In genomic region chr6:18108934-18109333, GRCm38 (mm10) we compare ENCODE assay signal across 32 mouse cellular contexts. TPM values are rescaled to one million over a fixed set of nuclear protein-coding genes. Genes with fewer than 3 reads are reported as not detected.
"Had no signal": no experiment of that assay in that cellular context is flagged by ENCODE, and none has a peak within 500 bp of the region (broad histone marks: within the 10 kb centered on the region; RNA-seq: fewer than 3 reads in every experiment).

TSS of gene Asz1 (minus strand) at chr6:18109061.

- H3K4me2 ChIP-seq: kidney, embryonic 15.5 days; liver, embryonic 13.5 days; midbrain, embryonic 13.5 days; neural tube, embryonic 13.5 days had no signal

- ATAC-seq: intestine, postnatal 0 days; midbrain, embryonic 13.5 days; midbrain, embryonic 16.5 days had no signal

- H3K27ac ChIP-seq: kidney, embryonic 15.5 days; layer of hippocampus, adult 2 months; liver, embryonic 13.5 days; macrophage; midbrain, embryonic 13.5 days; neural tube, embryonic 13.5 days; stomach, postnatal 0 days had no signal

- H3K36me3 ChIP-seq: kidney, embryonic 15.5 days; liver, embryonic 13.5 days; midbrain, embryonic 13.5 days; neural tube, embryonic 13.5 days had no signal

- H3K4me3 ChIP-seq: kidney, embryonic 15.5 days; layer of hippocampus, adult 2 months; liver, embryonic 13.5 days; midbrain, embryonic 13.5 days; myocyte; neural tube, embryonic 13.5 days had no signal

- H3K4me1 ChIP-seq: kidney, embryonic 15.5 days; liver, embryonic 13.5 days; midbrain, embryonic 13.5 days; neural tube, embryonic 13.5 days had no signal

- H3K9ac ChIP-seq: kidney, embryonic 15.5 days; liver, embryonic 13.5 days; midbrain, embryonic 13.5 days; neural tube, embryonic 13.5 days had no signal

- H3K9me3 ChIP-seq: kidney, embryonic 15.5 days; liver, embryonic 13.5 days; midbrain, embryonic 13.5 days; neural tube, embryonic 13.5 days had no signal

- H3K27me3 ChIP-seq: kidney, embryonic 15.5 days; liver, embryonic 13.5 days; midbrain, embryonic 13.5 days; neural tube, embryonic 13.5 days had no signal

- DNase-seq: kidney, adult 2 months; kidney, postnatal 10 days; kidney, postnatal 36 days; layer of hippocampus, adult 9-11 months; liver, embryonic 13.5 days; lung, adult 2 months; retina, postnatal 1 day; right cerebral cortex, postnatal 25 days; thymus, adult 2 months; thymus, postnatal 14 days; thymus, postnatal 4 days had no signal

RNA-seq across cellular contexts. Expression of gene Asz1, which starts in this region (rescaled TPM):
- total RNA-seq: layer of hippocampus, adult 2 months; layer of hippocampus, postnatal 25 days; left cerebral cortex, adult 18-20 months; left cerebral cortex, postnatal 10 days; left cerebral cortex, postnatal 36 days; liver, adult 2 months; megakaryocyte, adult 5-6 weeks; monocyte, adult 5-6 weeks; neutrophil, adult 5-6 weeks had no signal
- polyA plus RNA-seq: kidney, adult 2 months; limb, embryonic 11.5 days; limb, embryonic 14.5 days; liver, adult 2 months; liver, embryonic 13.5 days; liver, embryonic 16.5 days; lung, adult 2 months; macrophage; midbrain, embryonic 13.5 days; midbrain, embryonic 16.5 days; myocyte; neural tube, embryonic 13.5 days; small intestine, adult 2 months; stomach, postnatal 0 days; thymus, adult 2 months had no signal
